Mouse (Mus musculus): ENCODE results near the gene Olfr1388.
"Not testable (repeated sequence)": the region's sequence is repeated elsewhere in the genome, so short reads cannot be mapped to it uniquely, and the experiment has no call there.

Gene Olfr1388

GRCm38 (mm10) chr11:49436411-49436810 is at the start of gene Olfr1388:
TSS of gene Olfr1388 (plus strand) at chr11:49436624.
- in situ Hi-C loops (cut with MboI) = no loop called here

- in situ Hi-C loops (cut with MboI) = not testable (repeated sequence)
Measured at GRCm38 (mm10) chr11:49392707-49393106, 43.7 kb upstream of the Olfr1388 start.

- in situ Hi-C loops (cut with MboI) = no loop called here
Measured at GRCm38 (mm10) chr11:49406784-49407183, 29.6 kb upstream of the Olfr1388 start.

- in situ Hi-C loops (cut with MboI) = no loop called here
Measured at GRCm38 (mm10) chr11:49410540-49410939, 25.9 kb upstream of the Olfr1388 start.

- in situ Hi-C loops (cut with MboI) = no loop called here
Measured at GRCm38 (mm10) chr11:49422767-49423166, 13.7 kb upstream of the Olfr1388 start, which contains the start of gene Olfr1389. TSS of gene Olfr1389 (plus strand) at chr11:49423067.

- in situ Hi-C loops (cut with MboI) = no loop called here
Measured at GRCm38 (mm10) chr11:49425257-49425927, 11.0 kb upstream of the Olfr1388 start.

GRCm38 (mm10) chr11:49429641-49430040 is 6.8 kb upstream of the Olfr1388 start:
- in situ Hi-C loops (cut with MboI) = no loop called here

- in situ Hi-C loops (cut with MboI) = no loop called here
Measured at GRCm38 (mm10) chr11:49455043-49455442, 18.6 kb downstream of the Olfr1388 start, which contains the start of gene Olfr1387. TSS of gene Olfr1387 (plus strand) at chr11:49455343.

- in situ Hi-C loops (cut with MboI) = not testable (repeated sequence)
Measured at GRCm38 (mm10) chr11:49464746-49465145, 28.3 kb downstream of the Olfr1388 start, which contains the start of gene Olfr1386. TSS of gene Olfr1386 (plus strand) at chr11:49465046.

- in situ Hi-C loops (cut with MboI) = no loop called here
Measured at GRCm38 (mm10) chr11:49485973-49486372, 49.5 kb downstream of the Olfr1388 start.

GRCm38 (mm10) chr11:49488770-49489169 is 52.3 kb downstream of the Olfr1388 start, which contains the start of gene Olfr1385:
TSS of gene Olfr1385 (plus strand) at chr11:49489070.
- in situ Hi-C loops (cut with MboI) = not testable (repeated sequence)
